Mouse (Mus musculus): ENCODE data around the gene Colgalt1. TPM values are rescaled to one million over a fixed set of nuclear protein-coding genes. Genes with fewer than 3 reads are reported as not detected.
A peak's percentile ranks its signal among the peaks of the same experiment; 100 is the strongest.

Colgalt1 gene
- total and polyA plus RNA-seq, 2 experiments from 2014 or later: 55.3 to 121 TPM

DNA sequence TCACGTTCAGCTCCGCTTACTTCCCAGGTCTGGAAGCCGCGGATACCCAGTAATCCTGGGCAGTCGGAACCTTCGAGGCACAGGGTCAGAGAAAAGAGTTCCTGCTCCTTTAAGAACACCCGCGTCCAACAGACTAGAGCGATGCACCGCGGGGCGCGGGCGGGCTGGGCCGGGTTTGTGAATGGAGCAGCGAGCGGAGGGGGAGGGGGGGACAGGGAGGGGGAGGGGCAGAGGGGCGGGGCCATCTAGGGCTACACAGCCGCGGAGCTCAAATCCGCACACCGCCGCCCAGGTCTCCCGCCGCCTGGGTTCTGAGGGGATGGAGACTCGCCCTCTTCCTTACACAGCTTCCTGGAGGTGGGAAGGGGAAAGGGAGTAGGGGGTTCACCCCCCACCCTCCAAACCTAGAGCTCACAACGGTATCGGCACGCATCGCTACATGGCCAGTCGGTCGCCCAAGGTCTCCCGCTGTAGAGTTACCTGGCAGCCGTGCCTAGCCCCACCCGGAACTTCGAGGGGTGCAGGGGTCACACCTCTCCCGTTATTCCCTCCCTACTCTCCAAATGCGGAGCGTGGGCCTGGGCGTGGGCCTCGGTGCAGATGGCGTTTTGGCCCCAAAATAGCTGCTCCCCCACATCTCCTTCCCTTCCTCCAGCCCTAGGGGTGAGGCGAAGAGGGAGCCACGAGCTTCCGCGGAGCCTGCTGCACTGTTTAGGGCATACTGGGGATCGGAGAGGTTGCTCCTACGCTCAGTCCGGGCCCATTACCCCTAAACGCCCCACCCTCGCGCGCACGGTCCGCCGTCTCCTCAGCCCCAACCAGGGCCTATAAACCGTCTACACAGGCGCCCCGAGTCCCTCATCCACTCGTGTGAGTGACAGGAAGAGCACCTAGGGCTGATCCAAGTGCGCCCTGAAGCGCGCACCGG lies 60.1 kb downstream of the Colgalt1 start:
- no peaks in the 10 kb centered on the region for H3K27me3 ChIP-seq (ENCODE audit: insufficient read depth, low read length)
- H3K4me3 ChIP-seq (ENCODE audit: low read length): peak overlapping the region; percentile 86
- H3K9me3 ChIP-seq (ENCODE audit: low read length): no peaks in the 10 kb centered on the region
- ATAC-seq (peak; percentile 63), DNase-seq (ENCODE audit: low spot score) (peak; percentile 92)
- TF ChIP-seq CTCF (IDR thresholded peaks at IDR 0.05; ENCODE audit: low read depth): no peak
- H3K36me3 ChIP-seq (ENCODE audit: insufficient read depth, low read length): no peaks in the 10 kb centered on the region
- H3K9ac ChIP-seq (replicated peaks; ENCODE audit: low read length): peak overlapping the region; percentile 72
- under 1% methylated on average over 58 of the region's 64 CpGs for WGBS
- peaks cover 28% of the 10 kb centered on the region for H3K4me1 ChIP-seq (ENCODE audit: insufficient read depth, low read length)
- peak overlapping the region; percentile 58 for H3K4me2 ChIP-seq (ENCODE audit: low read depth, low read length)
- peak overlapping the region; percentile 91 for H3K27ac ChIP-seq

DNA sequence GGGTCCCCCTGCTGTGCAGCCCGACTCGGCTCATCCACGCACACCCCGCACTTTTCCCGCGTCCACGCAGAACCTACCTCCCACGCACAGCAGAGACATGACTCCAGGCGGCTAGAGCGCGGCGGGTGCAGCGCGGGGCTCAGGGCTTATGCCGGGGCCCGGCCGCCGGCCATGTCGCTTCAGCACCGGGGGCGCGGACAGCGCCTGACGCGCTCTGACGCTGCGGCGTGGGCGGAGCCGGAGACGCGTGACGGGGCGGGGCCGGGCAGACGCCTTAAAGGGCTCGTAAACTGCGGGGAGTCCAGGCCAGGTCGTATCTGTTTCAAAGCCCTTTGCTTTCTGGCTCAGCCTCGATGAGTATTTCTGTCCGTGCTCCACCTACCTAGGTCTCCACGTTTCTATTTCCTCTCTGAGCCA lies 60.8 kb downstream of the Colgalt1 start, which contains the start of gene Unc13a:
TSS of gene Unc13a (minus strand) at position 209 of the 417 bp plus-strand sequence.
- ATAC-seq: peak; percentile 73
- peak within 1 kb of the TSS; percentile 86 for H3K4me3 ChIP-seq (ENCODE audit: low read length)
- H3K9ac ChIP-seq (replicated peaks; ENCODE audit: low read length): peak within 1 kb of the TSS; percentile 72
- no peaks in the 10 kb centered on the region for H3K9me3 ChIP-seq (ENCODE audit: low read length)
- H3K36me3 ChIP-seq (ENCODE audit: insufficient read depth, low read length): no peaks in the 10 kb centered on the region
- peak; percentile 96 for DNase-seq (ENCODE audit: low spot score)
- no peak for TF ChIP-seq CTCF (IDR thresholded peaks at IDR 0.05; ENCODE audit: low read depth)
- WGBS: under 1% methylated on average over 42 of the region's 42 CpGs
- no peaks in the 10 kb centered on the region for H3K27me3 ChIP-seq (ENCODE audit: insufficient read depth, low read length)
- peaks cover 27% of the 10 kb centered on the region for H3K4me1 ChIP-seq (ENCODE audit: insufficient read depth, low read length)
- peak within 1 kb of the TSS; percentile 58 for H3K4me2 ChIP-seq (ENCODE audit: low read depth, low read length)
- H3K27ac ChIP-seq: peak within 1 kb of the TSS; percentile 91

DNA sequence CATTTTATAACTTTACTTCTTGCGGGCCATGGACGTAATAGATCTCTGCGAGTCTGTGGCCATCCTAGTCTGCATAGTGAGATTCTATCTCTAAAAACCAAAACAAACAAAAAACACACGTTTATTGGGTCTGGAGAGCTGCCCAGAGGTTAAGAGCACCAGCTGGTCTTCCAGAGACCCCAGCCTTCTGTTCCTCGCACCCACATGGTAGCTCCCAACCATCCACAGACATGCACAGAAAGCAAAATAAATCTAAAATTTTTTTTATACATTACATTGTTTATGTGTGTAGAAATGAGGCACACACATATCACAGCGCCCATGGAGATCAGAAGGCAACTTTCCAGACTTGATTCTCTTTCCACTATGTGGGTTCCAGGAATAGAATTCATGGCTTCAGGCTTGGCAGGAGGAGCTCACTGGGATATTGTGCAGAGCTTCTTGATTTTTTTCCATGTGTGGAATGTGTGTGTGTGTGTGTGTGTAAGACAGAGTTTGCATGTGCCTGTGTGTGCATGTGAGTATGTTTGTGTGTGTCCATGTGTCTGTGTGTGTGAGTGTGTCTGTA lies 61.5 kb downstream of the Colgalt1 start:
- ATAC-seq (no peak), DNase-seq (ENCODE audit: low spot score) (no peak)
- no peaks in the 10 kb centered on the region for H3K36me3 ChIP-seq (ENCODE audit: insufficient read depth, low read length)
- H3K4me3 ChIP-seq (ENCODE audit: low read length): peak overlapping the region; percentile 86
- TF ChIP-seq CTCF (IDR thresholded peaks at IDR 0.05; ENCODE audit: low read depth): no peak
- no peaks in the 10 kb centered on the region for H3K27me3 ChIP-seq (ENCODE audit: insufficient read depth, low read length)
- peaks cover 27% of the 10 kb centered on the region for H3K4me1 ChIP-seq (ENCODE audit: insufficient read depth, low read length)
- H3K9ac ChIP-seq (replicated peaks; ENCODE audit: low read length): peak overlapping the region; percentile 72
- peak overlapping the region; percentile 58 for H3K4me2 ChIP-seq (ENCODE audit: low read depth, low read length)
- WGBS: 54% methylated on average over 6 of the region's 6 CpGs
- peak overlapping the region; percentile 91 for H3K27ac ChIP-seq
- H3K9me3 ChIP-seq (ENCODE audit: low read length): no peaks in the 10 kb centered on the region

DNA sequence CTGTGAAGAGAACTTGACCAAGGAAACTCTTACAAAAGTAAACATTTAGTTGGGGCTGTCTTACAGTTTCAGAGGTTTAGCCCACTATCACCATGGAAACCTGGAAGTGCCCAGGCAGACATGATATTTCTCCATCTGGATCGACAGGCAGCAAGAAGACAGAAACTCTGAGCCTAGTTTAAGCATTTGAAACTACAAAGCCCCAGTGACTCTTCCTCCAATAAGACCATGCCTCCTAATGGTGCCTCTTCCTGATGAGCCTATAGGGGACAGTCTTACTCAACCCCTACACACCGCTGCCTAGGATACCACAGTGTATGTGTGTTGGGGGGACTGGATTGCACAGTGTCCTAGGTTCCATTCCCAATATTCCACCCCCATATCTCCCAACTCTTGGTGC lies 63.3 kb downstream of the Colgalt1 start:
- H3K27me3 ChIP-seq (ENCODE audit: insufficient read depth, low read length): peaks cover 15% of the 10 kb centered on the region; the same call in 1 of the 2 replicates
- 56% methylated on average over 2 of the region's 2 CpGs for WGBS
- DNase-seq (ENCODE audit: low spot score) (no peak), ATAC-seq (no peak)
- peaks cover 15% of the 10 kb centered on the region for H3K4me1 ChIP-seq (ENCODE audit: insufficient read depth, low read length)
- no peak for TF ChIP-seq CTCF (IDR thresholded peaks at IDR 0.05; ENCODE audit: low read depth)
- no peak overlapping the region for H3K9ac ChIP-seq (replicated peaks; ENCODE audit: low read length)
- H3K4me3 ChIP-seq (ENCODE audit: low read length): no peak overlapping the region
- no peaks in the 10 kb centered on the region for H3K36me3 ChIP-seq (ENCODE audit: insufficient read depth, low read length)
- no peak overlapping the region for H3K4me2 ChIP-seq (ENCODE audit: low read depth, low read length)
- no peaks in the 10 kb centered on the region for H3K9me3 ChIP-seq (ENCODE audit: low read length)
- no peak overlapping the region for H3K27ac ChIP-seq

Small RNA genes lying within 50 kb of the gene (microRNA-seq; reads per million reads assigned to microRNA genes)
- gene Mir6769b: 3.6 to 4.4 reads per million in 2 experiments

Other genes with a start within 250 kb of the Colgalt1 start
- 116 and 119 TPM in 2 replicates for gene Use1, start 244.2 kb upstream of the Colgalt1 start, total RNA-seq (2014; rRNA removed)
- gene Use1, start 244.2 kb upstream of the Colgalt1 start, polyA plus RNA-seq (2015; fragmentation: Nextera tagmentation; extraction: Ambion mirVana): 123 and 129 TPM in 2 replicates
- gene Ocel1, start 239.7 kb upstream of the Colgalt1 start, total RNA-seq (2014; rRNA removed): 11.8 and 12.3 TPM in 2 replicates
- 5.0 and 5.8 TPM in 2 replicates for gene Ocel1, start 239.7 kb upstream of the Colgalt1 start, polyA plus RNA-seq (2015; fragmentation: Nextera tagmentation; extraction: Ambion mirVana)
- 127 and 129 TPM in 2 replicates for gene Nr2f6, start 229.0 kb upstream of the Colgalt1 start, total RNA-seq (2014; rRNA removed)
- 33.8 and 34.1 TPM in 2 replicates for gene Nr2f6, start 229.0 kb upstream of the Colgalt1 start, polyA plus RNA-seq (2015; fragmentation: Nextera tagmentation; extraction: Ambion mirVana)
- 2.9 and 4.8 TPM in 2 replicates for gene Ushbp1, start 215.2 kb upstream of the Colgalt1 start, total RNA-seq (2014; rRNA removed)
- 5.1 and 5.3 TPM in 2 replicates for gene Ushbp1, start 215.2 kb upstream of the Colgalt1 start, polyA plus RNA-seq (2015; fragmentation: Nextera tagmentation; extraction: Ambion mirVana)
- gene Babam1, start 214.1 kb upstream of the Colgalt1 start, total RNA-seq (2014; rRNA removed): 75.6 and 103 TPM in 2 replicates
- 94.7 and 95.0 TPM in 2 replicates for gene Babam1, start 214.1 kb upstream of the Colgalt1 start, polyA plus RNA-seq (2015; fragmentation: Nextera tagmentation; extraction: Ambion mirVana)
- 5.1 and 12.0 TPM in 2 replicates for gene Ankle1, start 205.0 kb upstream of the Colgalt1 start, total RNA-seq (2014; rRNA removed)
- gene Ankle1, start 205.0 kb upstream of the Colgalt1 start, polyA plus RNA-seq (2015; fragmentation: Nextera tagmentation; extraction: Ambion mirVana): 5.1 and 5.9 TPM in 2 replicates
- gene Abhd8, start 147.3 kb upstream of the Colgalt1 start, total RNA-seq (2014; rRNA removed): 325 and 330 TPM in 2 replicates
- 190 and 195 TPM in 2 replicates for gene Abhd8, start 147.3 kb upstream of the Colgalt1 start, polyA plus RNA-seq (2015; fragmentation: Nextera tagmentation; extraction: Ambion mirVana)
- 77.9 and 127 TPM in 2 replicates for gene Mrpl34, start 146.0 kb upstream of the Colgalt1 start, total RNA-seq (2014; rRNA removed)
- 155 and 164 TPM in 2 replicates for gene Mrpl34, start 146.0 kb upstream of the Colgalt1 start, polyA plus RNA-seq (2015; fragmentation: Nextera tagmentation; extraction: Ambion mirVana)
- gene Dda1, start 141.8 kb upstream of the Colgalt1 start, total RNA-seq (2014; rRNA removed): 191 and 195 TPM in 2 replicates
- 241 and 246 TPM in 2 replicates for gene Dda1, start 141.8 kb upstream of the Colgalt1 start, polyA plus RNA-seq (2015; fragmentation: Nextera tagmentation; extraction: Ambion mirVana)
- gene Ano8, start 125.0 kb upstream of the Colgalt1 start, total RNA-seq (2014; rRNA removed): 78.6 and 80.5 TPM in 2 replicates
- gene Ano8, start 125.0 kb upstream of the Colgalt1 start, polyA plus RNA-seq (2015; fragmentation: Nextera tagmentation; extraction: Ambion mirVana): 4.7 and 5.3 TPM in 2 replicates
- gene Gtpbp3, start 122.9 kb upstream of the Colgalt1 start, total RNA-seq (2014; rRNA removed): 36.1 and 58.5 TPM in 2 replicates
- 12.1 and 15.5 TPM in 2 replicates for gene Gtpbp3, start 122.9 kb upstream of the Colgalt1 start, polyA plus RNA-seq (2015; fragmentation: Nextera tagmentation; extraction: Ambion mirVana)
- 8.0 and 8.3 TPM in 2 replicates for gene Plvap, start 99.2 kb upstream of the Colgalt1 start, total RNA-seq (2014; rRNA removed)
- 10.2 and 15.3 TPM in 2 replicates for gene Plvap, start 99.2 kb upstream of the Colgalt1 start, polyA plus RNA-seq (2015; fragmentation: Nextera tagmentation; extraction: Ambion mirVana)
- gene Ccdc194, start 85.3 kb upstream of the Colgalt1 start, total RNA-seq (2014; rRNA removed): 0.58 TPM in 1 of 2 replicates, not detected in the other
- gene Ccdc194, start 85.3 kb upstream of the Colgalt1 start, polyA plus RNA-seq (2015; fragmentation: Nextera tagmentation; extraction: Ambion mirVana): 0.13 and 0.34 TPM in 2 replicates
- 14.4 and 27.5 TPM in 2 replicates for gene Bst2, start 73.5 kb upstream of the Colgalt1 start, total RNA-seq (2014; rRNA removed)
- 21.0 and 22.7 TPM in 2 replicates for gene Bst2, start 73.5 kb upstream of the Colgalt1 start, polyA plus RNA-seq (2015; fragmentation: Nextera tagmentation; extraction: Ambion mirVana)
- 75.9 and 83.8 TPM in 2 replicates for gene Mvb12a, start 68.1 kb upstream of the Colgalt1 start, total RNA-seq (2014; rRNA removed)
- gene Mvb12a, start 68.1 kb upstream of the Colgalt1 start, polyA plus RNA-seq (2015; fragmentation: Nextera tagmentation; extraction: Ambion mirVana): 83.7 and 85.7 TPM in 2 replicates
- 1.3 TPM in 1 of 2 replicates, not detected in the other for gene Tmem221, start 52.1 kb upstream of the Colgalt1 start, total RNA-seq (2014; rRNA removed)
- 0.18 and 0.29 TPM in 2 replicates for gene Tmem221, start 52.1 kb upstream of the Colgalt1 start, polyA plus RNA-seq (2015; fragmentation: Nextera tagmentation; extraction: Ambion mirVana)
- gene Nxnl1, start 44.4 kb upstream of the Colgalt1 start, total RNA-seq (2014; rRNA removed): not detected in 2 replicates
- 0.20 TPM in 1 of 2 replicates, not detected in the other for gene Nxnl1, start 44.4 kb upstream of the Colgalt1 start, polyA plus RNA-seq (2015; fragmentation: Nextera tagmentation; extraction: Ambion mirVana)
- gene Slc27a1, start 42.1 kb upstream of the Colgalt1 start, total RNA-seq (2014; rRNA removed): 210 and 238 TPM in 2 replicates
- gene Slc27a1, start 42.1 kb upstream of the Colgalt1 start, polyA plus RNA-seq (2015; fragmentation: Nextera tagmentation; extraction: Ambion mirVana): 127 and 152 TPM in 2 replicates
- 344 and 379 TPM in 2 replicates for gene Pgls, start 18.8 kb upstream of the Colgalt1 start, total RNA-seq (2014; rRNA removed)
- 272 and 275 TPM in 2 replicates for gene Pgls, start 18.8 kb upstream of the Colgalt1 start, polyA plus RNA-seq (2015; fragmentation: Nextera tagmentation; extraction: Ambion mirVana)
- 6.0 TPM in 2 replicates for gene Fam129c, start 13.3 kb upstream of the Colgalt1 start, total RNA-seq (2014; rRNA removed)
- gene Fam129c, start 13.3 kb upstream of the Colgalt1 start, polyA plus RNA-seq (2015; fragmentation: Nextera tagmentation; extraction: Ambion mirVana): 3.3 and 4.0 TPM in 2 replicates
- gene Unc13a, start 60.8 kb downstream of the Colgalt1 start, total RNA-seq (2014; rRNA removed): 81.4 and 89.1 TPM in 2 replicates
- 16.8 and 16.9 TPM in 2 replicates for gene Unc13a, start 60.8 kb downstream of the Colgalt1 start, polyA plus RNA-seq (2015; fragmentation: Nextera tagmentation; extraction: Ambion mirVana)
- gene Jak3, start 65.3 kb downstream of the Colgalt1 start, total RNA-seq (2014; rRNA removed): 14.8 and 15.3 TPM in 2 replicates
- 7.3 and 7.4 TPM in 2 replicates for gene Jak3, start 65.3 kb downstream of the Colgalt1 start, polyA plus RNA-seq (2015; fragmentation: Nextera tagmentation; extraction: Ambion mirVana)
- not detected in 2 replicates for gene Insl3, start 78.2 kb downstream of the Colgalt1 start, total RNA-seq (2014; rRNA removed)
- 1.7 and 3.4 TPM in 2 replicates for gene Insl3, start 78.2 kb downstream of the Colgalt1 start, polyA plus RNA-seq (2015; fragmentation: Nextera tagmentation; extraction: Ambion mirVana)
- gene B3gnt3, start 90.8 kb downstream of the Colgalt1 start, total RNA-seq (2014; rRNA removed): 0.42 and 0.50 TPM in 2 replicates
- 0.52 and 0.60 TPM in 2 replicates for gene B3gnt3, start 90.8 kb downstream of the Colgalt1 start, polyA plus RNA-seq (2015; fragmentation: Nextera tagmentation; extraction: Ambion mirVana)
- gene Fcho1, start 114.7 kb downstream of the Colgalt1 start, total RNA-seq (2014; rRNA removed): 84.2 and 99.0 TPM in 2 replicates
- gene Fcho1, start 114.7 kb downstream of the Colgalt1 start, polyA plus RNA-seq (2015; fragmentation: Nextera tagmentation; extraction: Ambion mirVana): 62.2 and 65.8 TPM in 2 replicates

Data from hindbrain, postnatal 0 days (tissue).